Mouse (Mus musculus) thymus, adult 18-20 months (tissue): ENCODE data around the gene Ikzf3.

Experiments used
- DNase-seq, 2 experiments: peaks; one replicate each; pipeline ENCODE4 v3.0.0; 2022; ENCODE audit warnings: mixed read lengths in 2 of 2

Ikzf3 gene

DNA sequence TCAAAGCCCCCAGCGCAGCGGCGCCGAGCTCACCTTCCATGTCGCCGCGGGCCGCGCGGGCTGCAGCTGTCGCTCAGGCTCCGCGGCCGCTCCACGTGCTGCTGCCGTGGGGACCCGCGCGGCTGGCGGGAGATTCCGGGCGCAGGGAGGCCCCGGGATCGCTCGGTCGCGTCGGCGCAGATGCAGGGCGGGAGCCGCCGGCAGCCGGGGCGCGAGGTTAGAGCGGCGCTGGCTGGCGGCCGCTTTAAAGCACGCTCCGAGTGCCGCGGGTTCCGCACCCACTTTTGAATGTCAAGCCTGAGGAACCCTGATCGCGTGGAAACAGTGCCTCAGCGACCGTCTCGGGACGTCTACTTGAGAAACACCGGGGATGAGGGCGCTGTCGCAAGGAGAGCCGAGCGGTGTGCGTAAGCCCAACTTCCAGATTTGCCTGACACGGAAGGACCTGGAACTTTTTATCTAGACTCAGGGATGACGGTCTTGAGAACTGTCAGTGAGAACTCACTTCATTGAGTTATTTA, at the start of gene Ikzf3:
TSS of gene Ikzf3 (minus strand) at position 321 of the 521 bp plus-strand sequence.
- DNase-seq = peak; percentile 76 to 84

GRCm38 (mm10) chr11:98595473-98595872, 49.6 kb upstream of the Ikzf3 start:
- DNase-seq = no peak

- DNase-seq = no peak
Measured at GRCm38 (mm10) chr11:98595021-98595420, 49.2 kb upstream of the Ikzf3 start.

DNA sequence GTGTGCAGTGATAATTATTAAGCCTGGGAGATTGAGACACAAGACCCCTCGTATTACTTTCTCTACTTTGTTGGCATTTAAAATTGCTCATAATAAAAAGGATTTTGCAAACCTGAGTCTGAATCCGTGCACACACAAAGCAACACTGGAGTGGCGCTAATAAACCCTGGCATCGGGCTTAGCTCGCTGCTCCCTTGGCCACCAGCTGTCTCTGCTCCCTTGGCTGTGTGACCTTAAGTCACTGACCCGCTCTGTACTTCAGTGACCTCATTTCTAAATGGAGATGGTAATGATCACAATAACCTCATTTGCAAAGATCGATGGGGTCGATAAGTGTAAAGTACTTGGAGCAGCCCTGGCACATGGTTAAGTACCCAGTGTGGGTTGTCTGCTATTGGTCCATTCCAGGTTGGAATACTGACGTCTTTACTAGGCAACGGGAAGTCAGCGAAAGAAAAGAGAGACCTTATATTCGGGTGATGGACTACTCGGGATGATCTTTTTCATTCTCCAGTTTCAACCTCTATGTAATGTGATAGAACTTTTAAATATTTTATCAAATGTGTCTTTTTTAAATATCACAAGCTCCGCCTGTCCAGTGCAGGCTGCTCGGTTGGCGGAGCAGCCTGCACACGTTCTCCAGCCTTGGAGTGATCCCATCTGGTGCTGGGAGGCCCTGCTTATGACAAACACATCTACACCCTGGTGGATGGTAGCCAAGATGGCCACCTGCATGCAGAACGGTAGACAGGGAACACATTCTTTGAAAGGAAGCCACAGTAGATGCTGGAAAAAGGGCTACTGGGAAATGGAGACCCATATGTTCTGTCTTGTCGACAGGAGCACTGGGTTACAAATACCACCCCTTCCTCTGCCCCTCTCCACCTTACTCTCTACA, 45.0 kb upstream of the Ikzf3 start:
- no peak for DNase-seq

- no peak for DNase-seq
Measured at GRCm38 (mm10) chr11:98589306-98589705, 43.5 kb upstream of the Ikzf3 start.

DNA sequence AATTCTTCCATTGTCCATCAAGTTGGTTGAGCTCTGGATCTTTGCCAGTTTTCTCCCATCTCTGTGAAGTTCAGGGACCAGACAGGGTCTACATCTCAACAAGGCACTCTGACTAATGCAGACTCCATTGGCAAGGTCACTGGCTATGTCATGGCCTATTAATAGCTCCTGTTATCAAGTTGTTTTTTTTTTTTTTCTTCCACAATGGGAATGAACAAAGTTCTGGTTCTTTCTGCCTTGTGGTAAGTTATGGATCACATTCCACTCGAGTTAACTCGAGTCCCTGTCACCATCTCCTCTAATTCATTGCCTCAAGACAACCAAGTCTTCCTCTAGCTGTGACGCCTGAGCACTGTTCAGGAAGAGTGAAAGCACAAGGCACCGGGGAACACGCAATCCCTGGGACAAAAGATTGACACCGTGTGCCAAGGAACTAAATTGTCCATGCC, 43.0 kb upstream of the Ikzf3 start:
- no peak for DNase-seq

DNA sequence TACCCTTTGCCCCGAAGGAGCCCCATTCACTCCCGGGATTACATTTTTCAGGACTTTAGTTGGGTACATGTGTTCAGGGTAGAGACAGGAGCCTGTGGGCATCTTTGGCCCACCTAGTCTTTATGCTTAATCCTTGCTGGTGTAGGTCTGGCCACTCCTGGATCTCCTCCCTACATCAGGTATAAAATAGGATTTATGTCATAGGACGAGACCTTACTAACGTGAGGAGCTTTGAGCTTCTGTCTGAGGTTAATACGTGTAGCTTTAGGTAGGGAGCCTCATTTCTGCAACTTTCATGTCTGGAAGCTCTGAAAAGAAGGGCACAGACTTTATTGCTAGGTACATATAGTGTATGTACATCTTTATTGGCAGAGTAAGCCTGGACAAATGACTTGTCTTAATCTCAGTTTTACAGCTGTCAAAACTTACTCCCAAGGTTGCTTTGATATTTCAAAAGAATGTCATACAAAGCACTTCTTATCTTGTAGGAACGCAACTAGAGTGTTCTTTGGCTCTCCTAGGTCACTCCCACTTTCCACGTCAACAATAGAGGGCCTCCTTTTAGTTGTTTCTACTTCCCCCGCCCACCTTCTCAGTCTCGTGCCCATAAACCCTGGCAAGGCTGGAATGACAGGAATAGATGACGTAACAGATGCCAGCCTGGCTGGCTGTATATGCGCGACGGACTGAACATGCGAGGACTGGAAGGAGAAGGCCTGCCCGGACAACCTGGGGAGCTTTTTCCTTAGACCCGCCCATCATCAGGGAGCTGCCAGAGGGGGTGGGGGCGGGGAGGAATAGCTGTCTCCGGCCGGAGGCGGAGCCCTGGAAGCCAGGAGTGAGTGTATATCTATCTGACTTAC, 42.1 kb upstream of the Ikzf3 start:
- DNase-seq = peak in 1 of 2 experiments; percentile 52

DNA sequence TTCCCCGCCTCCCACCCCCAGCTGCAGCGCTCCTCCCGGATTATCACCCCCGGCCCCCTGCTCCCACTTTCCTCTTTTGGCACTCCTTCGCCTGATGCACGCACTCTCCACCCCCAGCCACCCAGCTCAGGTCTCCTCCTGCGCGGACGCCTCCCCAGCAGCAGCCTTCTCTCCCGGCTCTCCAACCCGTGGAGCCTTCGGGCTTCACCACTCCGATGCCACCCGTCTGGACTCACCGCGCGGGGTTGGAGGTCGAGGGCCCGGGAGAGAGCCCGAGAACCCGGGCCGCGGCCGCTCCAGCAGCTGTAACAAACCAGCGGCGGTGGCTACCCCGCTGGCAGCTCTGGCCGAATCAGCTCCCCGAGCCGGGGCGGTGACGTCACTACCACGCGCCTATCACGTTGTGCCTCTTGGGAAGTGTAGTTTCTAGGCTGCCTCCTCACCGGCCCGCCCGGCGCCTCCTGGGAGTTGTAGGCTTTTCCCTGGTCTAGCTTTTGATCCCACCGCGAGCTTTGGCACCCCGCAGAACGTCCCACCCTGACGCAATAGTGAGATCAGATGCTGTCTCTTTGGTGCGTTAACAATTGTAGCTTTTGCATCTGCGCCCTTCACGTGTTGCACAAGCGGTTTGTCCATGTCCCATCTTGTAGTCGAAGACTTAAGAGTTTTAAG, 41.2 kb upstream of the Ikzf3 start, which contains the start of gene Ormdl3:
TSS of gene Ormdl3 (minus strand) at position 477 of the 672 bp plus-strand sequence.
- peak; percentile 97 for DNase-seq

GRCm38 (mm10) chr11:98586087-98586891, 40.5 kb upstream of the Ikzf3 start:
- peak in 1 of 2 experiments; percentile 31 for DNase-seq

GRCm38 (mm10) chr11:98584629-98585177, 38.9 kb upstream of the Ikzf3 start:
- DNase-seq = no peak

GRCm38 (mm10) chr11:98584146-98584545, 38.3 kb upstream of the Ikzf3 start:
- DNase-seq = no peak

- no peak for DNase-seq
Measured at GRCm38 (mm10) chr11:98583571-98583970, 37.7 kb upstream of the Ikzf3 start.

DNA sequence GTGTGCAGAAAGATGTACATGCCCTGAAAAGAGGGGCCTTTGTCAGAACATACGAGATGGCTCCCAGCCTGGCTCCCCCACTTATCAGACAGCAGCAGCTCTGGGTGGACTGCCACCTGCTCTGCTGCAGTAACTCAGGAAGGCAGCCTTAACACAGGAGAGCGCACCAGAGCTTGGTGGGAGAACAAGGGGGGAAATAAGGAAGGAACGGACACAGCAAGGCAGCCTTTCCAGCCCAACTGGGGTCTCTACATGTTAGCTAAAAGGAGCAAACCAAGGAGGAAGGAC, 37.4 kb upstream of the Ikzf3 start:
- no peak for DNase-seq

GRCm38 (mm10) chr11:98582551-98583264, 36.9 kb upstream of the Ikzf3 start:
- DNase-seq = no peak

DNA sequence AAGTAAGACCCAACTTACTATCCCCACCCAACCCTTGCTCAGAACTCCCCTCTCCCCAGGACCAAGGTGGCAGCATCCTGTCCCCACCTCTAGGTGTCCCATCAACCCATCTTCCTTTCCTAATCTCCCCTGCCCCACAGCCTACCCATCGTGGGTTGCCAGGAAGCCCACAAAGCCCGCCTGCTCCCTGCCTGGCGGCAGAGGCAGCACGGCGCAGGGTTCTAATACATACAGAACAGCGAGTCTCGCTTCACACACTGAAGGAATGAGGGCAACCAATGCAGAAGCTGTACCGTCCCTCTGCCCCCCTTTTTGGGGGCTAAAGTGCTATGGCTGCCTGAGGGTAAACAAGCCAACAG, 36.2 kb upstream of the Ikzf3 start:
- no peak for DNase-seq

DNA sequence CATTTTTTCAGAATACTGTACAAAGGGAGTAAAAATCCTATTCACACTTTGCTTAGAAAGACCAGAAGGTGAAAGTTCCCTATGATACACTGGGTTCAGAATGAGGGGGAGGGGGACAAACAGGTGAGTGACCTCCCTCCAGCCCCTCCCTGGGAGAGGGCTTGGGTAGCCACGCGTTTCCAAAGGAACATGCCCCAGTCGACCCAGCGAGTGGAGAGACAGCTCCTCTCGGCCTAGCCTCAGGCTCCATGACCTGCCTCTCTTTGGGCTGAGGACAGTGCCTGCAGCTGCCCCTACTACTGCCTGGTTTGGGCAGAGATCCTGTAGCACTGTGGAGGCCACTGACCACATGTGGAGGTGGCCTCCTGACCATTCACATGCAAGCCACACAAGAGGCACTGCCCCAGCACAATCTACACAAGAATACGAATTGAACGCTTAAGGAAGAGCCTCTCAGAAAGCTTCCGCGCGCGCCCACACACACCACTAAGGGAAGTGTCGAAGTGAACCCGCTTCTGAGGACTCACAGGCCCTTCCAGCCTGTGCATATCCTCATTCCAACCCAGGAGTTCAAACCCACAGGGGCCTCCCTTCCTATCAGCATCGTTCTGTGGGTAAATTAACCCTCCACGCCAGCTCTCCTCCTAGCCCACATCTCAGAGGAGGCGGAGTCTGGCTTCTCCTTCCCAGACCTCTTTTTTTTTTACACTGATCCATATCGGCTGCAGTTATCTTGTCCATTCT, 35.6 kb upstream of the Ikzf3 start:
- DNase-seq = no peak

DNA sequence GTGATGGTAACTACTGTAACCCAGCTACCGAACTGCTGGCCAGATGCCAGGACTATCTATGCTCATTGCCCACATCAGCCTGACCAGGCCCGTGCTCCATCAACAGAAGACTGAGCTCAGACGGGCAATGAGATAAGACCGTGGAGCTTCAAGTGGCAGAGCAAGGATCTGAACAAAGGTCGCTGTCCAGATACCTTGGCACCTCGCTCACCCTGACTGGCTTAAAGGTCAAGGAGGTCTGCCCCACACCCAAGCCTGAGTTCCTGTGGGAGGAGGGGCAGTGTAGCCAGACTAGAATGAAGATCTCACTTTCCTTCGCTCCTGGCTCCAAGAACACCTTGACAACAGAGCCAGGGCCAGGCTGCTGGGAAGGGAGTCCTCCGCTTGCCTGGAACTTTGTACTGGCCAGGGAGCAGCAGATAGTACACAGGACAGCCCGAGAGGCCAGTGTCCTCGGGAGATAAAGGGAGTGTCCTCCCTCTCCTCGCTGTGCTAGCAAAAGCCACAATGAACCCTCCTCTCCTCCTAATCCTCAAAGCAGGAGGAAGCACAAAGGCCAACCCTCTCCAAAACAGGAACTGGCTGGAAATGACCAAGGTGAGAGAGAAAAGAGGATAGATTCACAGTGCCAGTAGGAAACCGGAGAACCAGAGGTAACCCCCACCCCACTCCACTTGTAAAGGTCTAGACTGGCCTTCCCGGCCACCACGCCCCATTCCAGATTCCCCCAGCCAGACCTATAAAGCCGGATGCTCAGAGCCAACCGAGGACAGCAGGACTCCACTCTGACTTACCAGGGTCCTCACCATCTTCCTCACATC, 34.7 kb upstream of the Ikzf3 start:
- DNase-seq = no peak

DNA sequence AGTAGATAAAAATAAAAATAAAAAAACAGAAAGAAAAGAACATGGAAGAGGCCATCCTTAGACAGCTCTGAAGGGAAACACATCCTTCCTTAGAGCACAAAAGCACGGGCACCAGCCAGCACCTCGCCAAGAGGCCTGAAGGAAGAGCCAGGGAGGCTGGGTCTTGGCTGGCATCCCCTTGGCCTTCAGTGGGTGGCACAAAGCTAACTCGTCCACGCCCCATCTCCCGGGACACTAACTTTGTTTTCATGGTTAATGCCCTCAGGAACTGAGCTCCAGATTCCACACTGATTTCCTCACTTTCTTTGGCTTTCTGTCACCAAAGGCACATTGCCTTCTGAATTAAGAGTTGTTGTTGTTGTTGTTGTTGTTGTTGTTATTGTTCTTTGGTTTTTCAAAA, 31.9 kb upstream of the Ikzf3 start:
- DNase-seq = no peak

- no peak for DNase-seq
Measured at GRCm38 (mm10) chr11:98569461-98569860, 23.6 kb upstream of the Ikzf3 start.
